Mouse (Mus musculus) MEL (cell line): ENCODE measurements at regions not wholly inside any gene's neighbourhood (a gene's known extent, or its start where the extent isn't known, plus 50 kb on each side); places are given as distances from the start of the nearest gene placed in this dataset.

ENCODE experiments used
- DNase-seq: peaks from one replicate; pipeline ENCODE4 v3.0.0; 2011; ENCODE audit warnings: low read depth, low spot score
- H3K27ac ChIP-seq: 2 replicates; pipeline ENCODE4 v1.5.1; 2012; ENCODE audit warnings: low read depth, mild to moderate bottlenecking, control low read depth, low read length, moderate library complexity; ENCODE audit not compliant: control insufficient read depth
- H3K27me3 ChIP-seq, 2 experiments: fragments of 150-350 bp in 1 of 2; sonication (generic) in 1 of 2; 2 replicates each; pipeline ENCODE4 v1.6.1; 2012; ENCODE audit warnings: low read length in 2 of 2, mild to moderate bottlenecking in 2 of 2, improper control_type of control experiment in 1 of 2, moderate library complexity in 1 of 2; ENCODE audit not compliant: insufficient read depth in 2 of 2, control insufficient read depth in 1 of 2
- H3K36me3 ChIP-seq, 2 experiments: 2 replicates each; pipeline ENCODE4 v1.6.1; 2012 to 2014; ENCODE audit warnings: low read length in 2 of 2, improper control_type of control experiment in 1 of 2, inconsistent platforms in 1 of 2, mild to moderate bottlenecking in 1 of 2; ENCODE audit not compliant: insufficient read depth in 2 of 2, control insufficient read depth in 1 of 2
- H3K4me1 ChIP-seq, 2 experiments: fragments of 150-350 bp in 1 of 2; sonication (generic) in 1 of 2; 2 replicates each; pipeline ENCODE4 v1.6.1; 2012; ENCODE audit warnings: low read length in 2 of 2, improper control_type of control experiment in 1 of 2, mild to moderate bottlenecking in 1 of 2; ENCODE audit not compliant: insufficient read depth in 2 of 2, control insufficient read depth in 1 of 2
- H3K4me3 ChIP-seq, 2 experiments: fragments of 150-350 bp in 1 of 2; sonication (generic) in 1 of 2; 2 replicates each; pipeline ENCODE4 v1.5.1; 2012; ENCODE audit warnings: low read depth in 2 of 2, low read length in 2 of 2, mild to moderate bottlenecking in 2 of 2, moderate library complexity in 2 of 2, control low read depth in 1 of 2, improper control_type of control experiment in 1 of 2; ENCODE audit not compliant: control insufficient read depth in 1 of 2, insufficient read depth in 1 of 2
- H3K79me2 ChIP-seq: 2 replicates; pipeline ENCODE4 v1.6.1; 2012; ENCODE audit warnings: mild to moderate bottlenecking, low read length, moderate library complexity; ENCODE audit not compliant: control insufficient read depth, poor library complexity, insufficient read depth
- H3K9ac ChIP-seq: 2 replicates; pipeline ENCODE4 v1.6.1; 2012; ENCODE audit warnings: low read depth, mild to moderate bottlenecking, control low read depth, low read length, moderate library complexity; ENCODE audit not compliant: control insufficient read depth, poor library complexity, severe bottlenecking
- H3K9me3 ChIP-seq: fragments of 150-350 bp; sonication (generic); replicated peaks from 2 replicates; pipeline ENCODE4 v1.6.1; 2012; ENCODE audit warnings: mild to moderate bottlenecking, low read length, improper control_type of control experiment, moderate library complexity; ENCODE audit not compliant: insufficient read depth
- BHLHE40 ChIP-seq: IDR thresholded peaks from 2 replicates; pipeline ENCODE4 v1.6.1; 2012; ENCODE audit warnings: low read depth, mild to moderate bottlenecking, inconsistent platforms, low read length, improper control_type of control experiment, borderline replicate concordance
- CTCF ChIP-seq, 3 experiments: IDR thresholded peaks in 2 of 3; conservative IDR thresholded peaks in 1 of 3; 2 replicates each; pipeline ENCODE4 v1.5.1; 2011 to 2012; ENCODE audit warnings: low read length in 3 of 3, low read depth in 2 of 3, mild to moderate bottlenecking in 2 of 3, improper control_type of control experiment in 1 of 3, inconsistent platforms in 1 of 3, mixed read lengths in 1 of 3, moderate library complexity in 1 of 3; ENCODE audit not compliant: control insufficient read depth in 1 of 3, insufficient read depth in 1 of 3, poor library complexity in 1 of 3, severe bottlenecking in 1 of 3
- EP300 ChIP-seq, 2 experiments: IDR thresholded peaks; 2 replicates each; pipeline ENCODE4 v1.6.1; 2011; ENCODE audit warnings: improper control_type of control experiment in 2 of 2, low read length in 2 of 2, low read depth in 1 of 2, mild to moderate bottlenecking in 1 of 2
- GABPA ChIP-seq: IDR thresholded peaks from 2 replicates; pipeline ENCODE4 v1.6.1; 2012; ENCODE audit warnings: low read depth, mild to moderate bottlenecking, inconsistent platforms, low read length, improper control_type of control experiment, moderate library complexity
- GATA1 ChIP-seq: IDR thresholded peaks from 2 replicates; pipeline ENCODE4 v1.6.1; 2011; ENCODE audit warnings: low read depth, low read length, improper control_type of control experiment
- HCFC1 ChIP-seq: IDR thresholded peaks from 2 replicates; pipeline ENCODE4 v1.6.1; 2012; ENCODE audit warnings: low read depth, mild to moderate bottlenecking, inconsistent platforms, low read length, improper control_type of control experiment, moderate library complexity
- KAT2A ChIP-seq: conservative IDR thresholded peaks from 2 replicates; pipeline ENCODE4 v1.6.1; 2012; ENCODE audit warnings: low read depth, low read length, improper control_type of control experiment, inconsistent platforms
- MAFK ChIP-seq: IDR thresholded peaks from 2 replicates; pipeline ENCODE4 v1.6.1; 2011; ENCODE audit warnings: low read depth, mild to moderate bottlenecking, low read length, improper control_type of control experiment, borderline replicate concordance
- MAX ChIP-seq: IDR thresholded peaks from 2 replicates; pipeline ENCODE4 v1.6.1; 2011; ENCODE audit warnings: low read length, improper control_type of control experiment
- MAZ ChIP-seq: IDR thresholded peaks from 2 replicates; pipeline ENCODE4 v1.6.1; 2012; ENCODE audit warnings: low read depth, mild to moderate bottlenecking, inconsistent platforms, low read length, improper control_type of control experiment
- MEF2A ChIP-seq: IDR thresholded peaks from 2 replicates; pipeline ENCODE4 v1.6.1; 2014; ENCODE audit warnings: low read depth, mild to moderate bottlenecking, inconsistent platforms, low read length, improper control_type of control experiment; ENCODE audit not compliant: poor library complexity, insufficient replicate concordance, severe bottlenecking; ENCODE audit errors: extremely low read depth
- NELFE ChIP-seq: IDR thresholded peaks from 2 replicates; pipeline ENCODE4 v1.6.1; 2011; ENCODE audit warnings: low read depth, low read length, improper control_type of control experiment
- NRF1 ChIP-seq: IDR thresholded peaks from 2 replicates; pipeline ENCODE4 v1.6.1; 2014; ENCODE audit warnings: low read depth, mild to moderate bottlenecking, inconsistent platforms, low read length, improper control_type of control experiment, moderate library complexity; ENCODE audit not compliant: poor library complexity, insufficient read depth, severe bottlenecking
- POLR2A ChIP-seq, 2 experiments: IDR thresholded peaks; 2 replicates each; pipeline ENCODE4 v1.6.1; 2011 to 2012; ENCODE audit warnings: low read length in 2 of 2, mild to moderate bottlenecking in 2 of 2, control low read depth in 1 of 2, improper control_type of control experiment in 1 of 2, low read depth in 1 of 2, moderate library complexity in 1 of 2; ENCODE audit not compliant: control insufficient read depth in 1 of 2, insufficient read depth in 1 of 2, poor library complexity in 1 of 2
- POLR2AphosphoS2 ChIP-seq: IDR thresholded peaks from 2 replicates; pipeline ENCODE4 v1.6.1; 2011; ENCODE audit warnings: low read length, improper control_type of control experiment
- RAD21 ChIP-seq: IDR thresholded peaks from 2 replicates; pipeline ENCODE4 v1.6.1; 2011; ENCODE audit warnings: mild to moderate bottlenecking, low read depth, low read length, improper control_type of control experiment
- SMC3 ChIP-seq: IDR thresholded peaks from 2 replicates; pipeline ENCODE4 v1.6.1; 2011; ENCODE audit warnings: low read depth, low read length, improper control_type of control experiment
- TAL1 ChIP-seq: IDR thresholded peaks from 2 replicates; pipeline ENCODE4 v1.6.1; 2012; ENCODE audit warnings: mild to moderate bottlenecking, inconsistent platforms, low read length, moderate library complexity, mixed read lengths
- TBP ChIP-seq: IDR thresholded peaks from 2 replicates; pipeline ENCODE4 v1.8.0; 2011; ENCODE audit warnings: low read depth, low read length, improper control_type of control experiment
- TCF12 ChIP-seq: IDR thresholded peaks from 2 replicates; pipeline ENCODE4 v1.6.1; 2014; ENCODE audit warnings: low read depth, mild to moderate bottlenecking, inconsistent platforms, low read length, improper control_type of control experiment, moderate library complexity
- USF1 ChIP-seq: IDR thresholded peaks from 2 replicates; pipeline ENCODE4 v1.6.1; 2014; ENCODE audit warnings: low read depth, mild to moderate bottlenecking, inconsistent platforms, low read length, improper control_type of control experiment, moderate library complexity
- ZC3H11A ChIP-seq: IDR thresholded peaks from 2 replicates; pipeline ENCODE4 v1.6.1; 2012; ENCODE audit warnings: low read depth, mild to moderate bottlenecking, inconsistent platforms, low read length, improper control_type of control experiment
- ZKSCAN1 ChIP-seq: IDR thresholded peaks from 2 replicates; pipeline ENCODE4 v1.6.1; 2012; ENCODE audit warnings: low read depth, mild to moderate bottlenecking, inconsistent platforms, low read length, improper control_type of control experiment, moderate library complexity
- ZMIZ1 ChIP-seq: IDR thresholded peaks from 2 replicates; pipeline ENCODE4 v1.6.1; 2012; ENCODE audit warnings: low read depth, mild to moderate bottlenecking, inconsistent platforms, low read length, improper control_type of control experiment, moderate library complexity
- ZNF384 ChIP-seq: IDR thresholded peaks from 2 replicates; pipeline ENCODE4 v1.6.1; 2012; ENCODE audit warnings: low read depth, mild to moderate bottlenecking, inconsistent platforms, low read length, improper control_type of control experiment

DNA sequence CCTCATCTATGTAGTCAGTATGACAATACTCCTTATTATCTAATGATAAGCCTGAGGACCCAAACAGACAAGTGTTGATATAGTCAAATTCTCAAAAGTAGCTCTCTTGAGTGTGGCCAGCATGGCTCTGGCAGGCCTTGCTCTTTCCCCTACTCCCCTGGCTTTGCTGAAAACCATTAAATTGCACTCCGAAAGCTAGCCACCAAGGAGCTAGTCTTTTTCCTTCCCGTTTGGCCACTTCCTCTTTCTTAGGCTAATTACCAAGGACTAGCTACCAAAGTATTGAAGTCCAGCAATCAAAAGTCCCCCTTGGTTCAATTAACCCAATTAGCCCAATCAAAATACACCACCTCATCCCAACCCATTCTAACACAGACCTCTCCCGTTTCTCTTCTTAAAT is 802.6 kb upstream of the 4930452B06Rik start:
- Histone ChIP-seq H3K4me3 (no peak overlapping the region), H3K9ac (no peak overlapping the region), H3K79me2 (no peaks in the 10 kb centered on the region), H3K27ac (no peak overlapping the region), H3K9me3 (no peaks in the 10 kb centered on the region), H3K4me1 (no peaks in the 10 kb centered on the region), H3K27me3 (no peaks in the 10 kb centered on the region), H3K36me3 (no peaks in the 10 kb centered on the region)
- TF ChIP-seq TBP, result no peak
- no peak for TF ChIP-seq MAFK
- TF ChIP-seq EP300 (IDR thresholded peaks at IDR 0.05; ENCODE audit: low read depth in 1 of 2, low read length in 2 of 2), result no peak
- TF ChIP-seq NELFE, result no peak
- TF ChIP-seq MAZ, result no peak
- TF ChIP-seq RAD21, result no peak
- no peak for TF ChIP-seq ZNF384
- TF ChIP-seq ZMIZ1, result no peak
- TF ChIP-seq KAT2A, result no peak
- TF ChIP-seq GATA1, result no peak
- no peak for TF ChIP-seq HCFC1
- TF ChIP-seq BHLHE40, result no peak
- DNase-seq, result no peak

DNA sequence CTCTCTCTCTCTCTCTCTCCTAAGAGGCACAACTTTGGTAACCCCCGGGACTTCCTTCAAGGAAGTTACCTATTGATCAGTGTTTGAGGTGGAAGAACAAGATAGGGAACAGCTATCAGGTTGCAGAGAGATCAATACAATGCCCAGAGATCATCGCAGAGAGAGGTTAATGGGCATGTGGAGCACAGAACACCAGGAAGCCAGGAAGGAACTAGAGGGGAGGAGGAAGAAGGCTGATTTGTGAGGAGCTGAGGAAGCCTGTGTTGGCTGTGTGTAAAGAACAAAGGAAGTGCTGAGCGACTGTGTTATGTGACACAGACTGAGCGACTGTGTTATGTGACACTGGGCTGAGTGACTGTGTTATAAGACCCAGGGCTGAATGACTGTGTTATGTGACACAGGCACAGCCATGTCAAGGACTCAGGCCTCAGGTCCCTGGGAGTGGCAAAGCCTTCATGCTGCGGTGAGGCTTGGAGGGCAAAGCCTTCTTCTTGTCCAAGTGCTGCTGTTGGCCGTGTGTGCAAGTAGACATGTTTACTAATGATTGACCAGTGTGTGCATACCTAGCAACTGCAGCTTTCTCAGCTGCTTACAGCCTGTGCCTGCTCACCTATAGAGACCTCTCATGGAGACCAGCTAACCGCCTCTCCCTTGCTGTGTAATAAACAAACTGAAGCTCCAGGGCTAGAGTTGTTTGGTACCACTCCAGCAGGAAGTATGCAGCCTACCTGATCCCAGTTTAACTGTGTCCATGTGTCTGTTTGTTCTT is 801.8 kb upstream of the 4930452B06Rik start:
- H3K4me3 ChIP-seq, result no peak overlapping the region
- TF ChIP-seq TCF12, result no peak
- no peak for TF ChIP-seq POLR2A (IDR thresholded peaks at IDR 0.05; ENCODE audit: control insufficient read depth in 1 of 2, insufficient read depth in 1 of 2, low read depth in 1 of 2, low read length in 2 of 2, poor library complexity in 1 of 2)
- TF ChIP-seq ZC3H11A, result no peak
- no peaks in the 10 kb centered on the region for H3K9me3 ChIP-seq
- no peak overlapping the region for H3K9ac ChIP-seq
- no peaks in the 10 kb centered on the region for H3K79me2 ChIP-seq
- no peaks in the 10 kb centered on the region for H3K27me3 ChIP-seq
- H3K4me1 ChIP-seq, result no peaks in the 10 kb centered on the region
- no peak for DNase-seq
- H3K36me3 ChIP-seq, result no peaks in the 10 kb centered on the region
- no peak overlapping the region for H3K27ac ChIP-seq

DNA sequence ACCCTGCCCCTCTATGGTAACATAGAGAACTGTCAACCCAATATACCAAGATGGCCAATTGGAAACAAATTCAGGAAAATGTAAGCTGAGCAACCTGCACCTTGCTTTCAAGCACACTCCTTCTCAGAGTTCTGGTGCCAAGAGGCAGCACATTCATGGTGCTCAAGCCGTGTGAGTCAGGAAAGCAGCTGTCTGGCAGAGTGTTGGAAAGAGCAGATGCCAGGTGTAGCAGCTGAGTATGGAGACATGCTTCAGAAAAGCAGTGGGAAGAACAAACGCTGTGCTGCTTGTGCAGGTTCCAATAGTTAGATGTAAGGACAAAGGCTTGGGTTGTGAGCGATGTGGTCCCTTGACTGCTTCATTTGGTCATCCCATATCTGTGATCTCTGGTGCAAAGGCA is 794.0 kb upstream of the 4930452B06Rik start:
- DNase-seq, result no peak
- Histone ChIP-seq H3K79me2 (no peaks in the 10 kb centered on the region), H3K4me3 (no peak overlapping the region), H3K27ac (no peak overlapping the region), H3K9ac (no peak overlapping the region), H3K27me3 (no peaks in the 10 kb centered on the region), H3K36me3 (no peaks in the 10 kb centered on the region), H3K9me3 (no peaks in the 10 kb centered on the region), H3K4me1 (no peaks in the 10 kb centered on the region)
- no peak for TF ChIP-seq MAX
- TF ChIP-seq CTCF (IDR thresholded peaks at IDR 0.05 in 2 of 3, conservative IDR thresholded peaks at IDR 0.05 in 1 of 3; ENCODE audit: control insufficient read depth in 1 of 3, insufficient read depth in 1 of 3, low read depth in 2 of 3, low read length in 3 of 3, poor library complexity in 1 of 3, severe bottlenecking in 1 of 3), result no peak
- TF ChIP-seq MEF2A, result no peak
- no peak for TF ChIP-seq GABPA
- TF ChIP-seq POLR2AphosphoS2, result no peak
- no peak for TF ChIP-seq TAL1
- TF ChIP-seq SMC3, result no peak
- no peak for TF ChIP-seq ZKSCAN1
- no peak for TF ChIP-seq USF1
- TF ChIP-seq NRF1, result no peak
- no peak for TF ChIP-seq TBP
- TF ChIP-seq RAD21, result no peak
- TF ChIP-seq, all 39 proteins: peak for 0
